Mouse (Mus musculus) midbrain, postnatal 0 days (tissue): ENCODE measurements around the gene 4930449I24Rik. TPM values are rescaled to one million over a fixed set of nuclear protein-coding genes. Genes with fewer than 3 reads are reported as not detected.

Experiments
- polyA plus RNA-seq: library from polyadenylated mRNA; unstranded; fragments of >200 nt; fragmentation: Nextera tagmentation; extraction: Ambion mirVana; gene quantifications from 2 replicates; pipeline ENCODE4 v1.2.1, GENCODE M21; 2015
- total RNA-seq: library from RNA; depleted of rRNA; stranded (reverse); fragments of >200 nt; gene quantifications from 2 replicates; pipeline ENCODE4 v1.2.3, GENCODE M21; 2014; rRNA removed

4930449I24Rik gene
- total and polyA plus RNA-seq, 2 experiments from 2014 or later, result not detected

Other genes starting within 250 kb of the 4930449I24Rik start
- 40.4 and 40.7 TPM in 2 replicates for gene Wasf3, start 117.4 kb upstream of the 4930449I24Rik start, total RNA-seq
- 18.3 and 19.1 TPM in 2 replicates for gene Wasf3, start 117.4 kb upstream of the 4930449I24Rik start, polyA plus RNA-seq
- not detected in 2 replicates for gene Gm6408, start 20.4 kb upstream of the 4930449I24Rik start, total RNA-seq
- gene Gm6408, start 20.4 kb upstream of the 4930449I24Rik start, polyA plus RNA-seq, result not detected in 2 replicates
- not detected in 2 replicates for gene Gm6370, start 11.0 kb upstream of the 4930449I24Rik start, total RNA-seq
- gene Gm6370, start 11.0 kb upstream of the 4930449I24Rik start, polyA plus RNA-seq, result not detected in 2 replicates
- not detected in 2 replicates for gene Gm3402, start 11.7 kb downstream of the 4930449I24Rik start, total RNA-seq
- not detected in 2 replicates for gene Gm3402, start 11.7 kb downstream of the 4930449I24Rik start, polyA plus RNA-seq
- not detected in 2 replicates for gene Gm3404, start 23.4 kb downstream of the 4930449I24Rik start, total RNA-seq
- not detected in 2 replicates for gene Gm3404, start 23.4 kb downstream of the 4930449I24Rik start, polyA plus RNA-seq
- gene Gm3409, start 35.2 kb downstream of the 4930449I24Rik start, total RNA-seq, result not detected in 2 replicates
- not detected in 2 replicates for gene Gm3409, start 35.2 kb downstream of the 4930449I24Rik start, polyA plus RNA-seq
- not detected in 2 replicates for gene Gm3415, start 53.7 kb downstream of the 4930449I24Rik start, total RNA-seq
- not detected in 2 replicates for gene Gm3415, start 53.7 kb downstream of the 4930449I24Rik start, polyA plus RNA-seq
- 43.4 and 48.0 TPM in 2 replicates for gene Gpr12, start 82.8 kb downstream of the 4930449I24Rik start, total RNA-seq
- gene Gpr12, start 82.8 kb downstream of the 4930449I24Rik start, polyA plus RNA-seq, result 33.9 and 34.2 TPM in 2 replicates